Mouse (Mus musculus): ENCODE measurements at regions not wholly inside any gene's neighbourhood (a gene's known extent, or its start where the extent isn't known, plus 50 kb on each side); places are given as distances from the start of the nearest gene placed in this dataset.

GRCm38 (mm10) chr4:131508154-131508553, 329.9 kb downstream of the Ptpru start:
- DNase-seq = no peak

GRCm38 (mm10) chr4:131511586-131511985, 326.5 kb downstream of the Ptpru start:
- DNase-seq = no peak

DNA sequence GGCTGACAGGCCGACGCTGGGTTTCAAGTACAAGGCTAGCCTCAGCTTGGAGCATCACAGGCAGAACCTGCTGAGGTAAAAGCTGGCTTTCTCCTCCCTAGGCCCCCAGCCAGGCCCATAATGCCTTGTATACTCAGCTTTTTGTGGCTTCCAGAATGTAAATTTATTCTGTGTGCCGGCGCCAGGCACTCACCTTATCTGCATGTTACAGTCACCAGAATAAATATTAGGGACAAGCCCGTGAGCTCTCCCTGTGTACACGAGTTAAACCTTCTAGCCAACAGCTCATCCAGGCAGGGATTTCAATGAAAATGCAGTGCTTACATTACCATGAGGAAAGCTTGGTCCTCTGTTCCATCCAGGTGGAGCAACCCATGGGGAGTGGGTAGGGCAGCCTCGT, 325.3 kb downstream of the Ptpru start:
- no peak for DNase-seq

- no peak for DNase-seq
Measured at GRCm38 (mm10) chr4:131520636-131521306, 317.3 kb downstream of the Ptpru start.

DNA sequence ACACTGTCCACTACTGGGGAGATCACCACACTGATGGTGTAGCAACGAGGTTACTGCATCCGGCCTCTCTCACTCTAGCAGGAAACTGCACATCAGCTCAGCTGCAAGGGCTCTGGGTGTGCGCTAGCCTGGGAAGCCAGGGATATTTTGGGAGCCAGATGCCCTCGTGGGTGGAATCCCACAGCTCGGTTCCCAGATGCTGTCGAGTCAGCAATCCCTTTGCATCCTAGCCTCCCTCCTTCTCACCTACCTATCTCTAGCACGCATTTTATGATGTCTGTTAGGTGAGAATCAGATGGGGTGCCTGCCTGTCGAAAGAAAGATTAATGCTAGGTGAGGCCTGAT, 316.8 kb downstream of the Ptpru start:
- DNase-seq = no peak

DNA sequence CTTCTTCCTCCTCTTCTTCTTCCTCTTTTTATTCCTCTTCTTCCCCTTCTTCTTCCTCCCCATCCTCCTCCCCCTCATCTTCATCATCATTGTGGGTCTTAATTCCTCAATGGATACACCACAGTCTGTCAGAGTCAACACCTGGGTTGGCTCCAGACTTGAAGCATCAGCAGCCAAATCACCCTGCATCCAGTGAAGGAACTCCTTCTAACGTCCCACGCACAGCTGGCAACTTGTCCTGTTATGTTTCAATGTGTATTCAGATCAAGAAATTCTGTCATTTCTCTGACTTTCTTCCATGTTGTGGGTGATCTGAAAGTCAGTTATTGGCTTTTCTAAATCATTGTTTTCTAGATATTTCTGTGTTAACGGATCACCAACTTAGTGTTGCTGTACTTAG, 312.9 kb downstream of the Ptpru start:
- DNase-seq = no peak

- no peak for DNase-seq
Measured at GRCm38 (mm10) chr4:131530491-131530890, 307.6 kb downstream of the Ptpru start.

DNA sequence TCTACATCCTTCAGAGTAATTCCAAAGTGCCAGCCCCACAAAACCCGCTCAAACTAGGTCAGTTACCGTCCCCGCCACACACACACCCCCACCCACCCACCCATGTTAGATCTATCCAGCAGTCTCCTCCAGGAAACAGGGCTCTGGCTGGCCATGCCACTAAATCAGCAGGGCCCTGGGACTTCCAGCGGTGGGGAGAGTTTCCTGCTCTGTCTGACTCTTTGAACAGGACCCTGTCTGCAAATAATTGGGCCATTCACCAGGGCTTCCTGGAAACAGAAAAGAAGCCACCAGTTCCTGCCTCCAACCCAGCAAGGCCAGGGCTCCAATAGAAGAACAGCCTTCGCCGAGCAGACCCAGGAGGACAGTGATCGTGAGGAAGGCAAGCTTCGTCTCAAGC, 307.1 kb downstream of the Ptpru start:
- no peak for DNase-seq

DNA sequence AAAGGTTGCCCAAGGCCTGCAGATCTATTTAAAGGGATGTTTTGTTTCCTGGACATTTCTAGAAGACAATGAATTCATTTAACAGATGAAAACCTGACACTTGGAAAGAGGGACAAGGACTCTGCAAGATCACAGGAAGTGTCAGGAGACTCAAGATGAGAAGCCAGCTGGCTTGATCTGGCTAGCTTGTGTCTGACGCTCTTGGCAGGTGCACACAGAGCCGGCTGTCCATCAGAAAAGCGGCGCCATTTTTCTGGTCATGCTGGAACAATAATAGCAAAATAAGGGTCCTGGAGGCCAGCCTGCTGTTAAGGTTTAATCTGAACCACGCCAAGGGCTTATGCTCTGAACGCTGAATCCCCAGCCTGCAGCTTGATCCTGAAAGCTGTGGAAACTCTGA, 303.3 kb downstream of the Ptpru start:
- no peak for DNase-seq

DNA sequence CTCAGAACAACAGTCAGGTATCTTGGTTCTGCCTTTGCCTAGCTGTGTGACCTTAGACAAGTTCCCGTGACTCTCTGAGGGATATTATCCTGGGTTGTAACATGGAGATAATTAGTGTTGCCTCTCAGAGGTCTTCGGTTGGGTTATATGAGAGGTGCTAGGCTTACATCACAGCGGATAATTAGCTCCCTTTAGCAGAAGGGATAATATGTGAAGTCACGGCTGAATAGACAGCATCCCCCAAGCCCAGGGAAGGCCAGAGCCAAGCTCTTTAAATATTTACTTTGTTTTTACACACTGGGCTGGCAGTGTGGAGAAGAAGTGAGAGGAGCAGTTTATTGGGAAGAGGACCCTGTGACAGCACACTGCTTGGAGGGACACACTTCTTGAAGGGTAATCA, 299.9 kb downstream of the Ptpru start:
- DNase-seq = no peak

GRCm38 (mm10) chr4:131546422-131547200, 291.5 kb downstream of the Ptpru start:
- DNase-seq = no peak

DNA sequence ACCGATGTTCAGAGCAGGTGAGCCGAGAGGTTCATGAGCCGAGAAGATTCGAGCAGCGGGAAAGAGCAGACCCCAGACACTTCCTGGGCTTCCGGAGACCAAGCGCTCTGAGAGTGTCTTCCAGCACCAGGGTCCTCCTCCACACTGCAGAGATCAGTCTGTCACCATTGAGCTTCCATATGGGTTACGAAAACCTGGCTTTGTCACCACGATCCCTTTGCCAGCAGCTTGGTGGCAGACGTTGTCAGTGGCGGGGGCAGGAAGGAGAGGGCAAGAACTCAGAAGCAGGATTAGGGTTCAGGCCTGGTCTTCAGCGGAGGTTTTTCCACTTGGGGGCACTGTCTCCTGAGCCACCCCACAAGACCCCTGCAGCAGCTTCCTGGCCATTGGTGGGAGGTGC, 288.5 kb downstream of the Ptpru start:
- no peak for DNase-seq

DNA sequence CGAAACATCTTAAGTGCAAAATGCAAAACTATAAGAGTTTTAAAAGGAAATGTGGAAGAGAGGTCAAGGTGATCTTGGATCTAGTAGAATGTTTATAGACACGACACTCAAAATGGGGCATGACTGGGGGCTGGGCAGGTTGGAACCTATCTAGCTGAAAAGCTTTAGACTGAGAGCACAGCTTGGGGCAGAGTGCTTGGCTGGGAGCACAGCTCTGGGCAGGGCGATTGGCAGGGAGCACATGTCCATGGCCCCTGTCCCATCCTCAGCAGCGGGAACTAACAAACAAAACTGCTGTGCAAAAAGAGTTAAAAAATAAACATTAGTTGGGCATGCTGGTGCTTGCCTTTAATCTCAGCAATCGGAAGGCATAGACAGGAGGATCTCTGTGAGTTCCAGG, 279.6 kb downstream of the Ptpru start:
- DNase-seq = no peak

- no peak for DNase-seq
Measured at GRCm38 (mm10) chr4:131563851-131564250, 274.2 kb downstream of the Ptpru start.

DNA sequence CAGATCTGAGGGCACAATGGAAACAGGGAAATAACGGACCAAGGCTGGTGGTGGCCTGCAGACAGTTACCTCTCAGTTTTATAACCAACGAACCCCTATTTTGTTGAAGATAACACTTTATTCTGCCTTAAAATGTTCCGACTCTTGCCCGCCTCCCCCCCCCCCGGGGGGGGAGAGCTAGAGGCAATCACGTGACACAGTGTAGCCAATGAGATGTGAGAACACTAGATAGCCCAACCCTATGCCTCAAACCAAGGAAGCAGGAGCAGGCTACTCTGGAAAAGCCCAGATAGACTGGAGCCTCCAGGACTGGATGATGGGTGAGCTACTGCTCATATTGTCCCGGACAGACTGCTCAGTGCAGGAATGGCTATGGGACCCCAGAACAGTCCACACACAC, 272.9 kb downstream of the Ptpru start:
- DNase-seq = no peak

GRCm38 (mm10) chr4:131567241-131567640, 270.8 kb downstream of the Ptpru start:
- no peak for DNase-seq

DNA sequence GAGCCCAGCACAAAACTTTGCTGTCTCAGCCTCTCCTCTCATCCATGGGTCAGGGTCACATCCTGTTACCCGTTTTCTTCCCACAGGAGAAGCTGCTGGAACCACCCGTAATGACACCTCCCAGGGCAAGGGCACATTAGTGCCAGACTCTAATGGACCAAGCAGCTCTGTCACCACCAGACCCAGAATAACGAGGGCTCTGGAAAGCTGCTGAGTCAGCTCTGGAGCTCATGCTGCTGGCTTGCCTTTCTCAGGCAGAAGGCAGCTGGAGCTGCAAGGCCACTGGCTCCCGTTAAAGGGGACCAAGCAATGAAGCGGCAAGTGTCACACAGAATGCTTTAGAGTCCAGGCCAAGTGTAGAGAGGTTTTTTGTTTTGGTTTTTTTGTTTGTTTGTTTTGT, 268.9 kb downstream of the Ptpru start:
- no peak for DNase-seq

DNA sequence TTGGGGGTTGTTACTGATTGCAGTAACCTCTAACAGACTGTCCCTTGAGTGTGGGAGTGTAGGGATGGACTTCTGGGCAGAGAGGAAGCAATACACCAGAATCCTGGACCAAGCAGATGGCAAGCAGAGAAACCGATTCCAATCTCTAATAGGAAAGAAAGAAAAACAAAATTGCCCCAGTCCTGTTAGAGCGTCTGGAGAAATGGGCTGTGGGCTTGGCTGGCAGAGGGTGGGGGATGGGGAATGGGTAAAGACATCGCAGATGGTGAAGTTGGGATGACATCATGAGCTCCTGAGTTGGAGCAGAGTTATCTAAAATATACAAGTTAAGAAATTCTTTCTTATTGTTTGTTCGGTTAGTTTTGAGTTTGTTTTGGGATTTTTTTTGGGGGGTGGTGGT, 260.5 kb downstream of the Ptpru start:
- DNase-seq = no peak

DNA sequence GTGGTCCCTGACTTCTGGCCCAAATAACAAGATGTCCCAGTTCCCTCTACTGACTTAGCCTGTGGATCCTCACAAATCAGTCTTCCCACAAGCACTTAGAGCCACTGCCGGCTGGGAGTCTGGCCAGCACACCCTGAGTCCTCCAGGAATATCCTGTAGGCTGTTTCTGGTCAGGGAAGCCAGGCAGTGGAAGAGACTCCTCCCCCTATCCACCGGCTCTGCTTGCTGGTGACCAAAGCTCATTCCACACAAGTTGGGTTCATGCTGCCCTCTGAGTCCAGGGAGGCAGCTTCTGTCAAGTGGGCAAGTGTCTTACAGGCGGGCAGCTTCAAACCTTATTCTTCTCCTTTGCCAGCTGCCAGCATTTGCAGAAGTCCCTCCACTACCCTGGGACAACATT, 252.1 kb downstream of the Ptpru start:
- no peak for DNase-seq

DNA sequence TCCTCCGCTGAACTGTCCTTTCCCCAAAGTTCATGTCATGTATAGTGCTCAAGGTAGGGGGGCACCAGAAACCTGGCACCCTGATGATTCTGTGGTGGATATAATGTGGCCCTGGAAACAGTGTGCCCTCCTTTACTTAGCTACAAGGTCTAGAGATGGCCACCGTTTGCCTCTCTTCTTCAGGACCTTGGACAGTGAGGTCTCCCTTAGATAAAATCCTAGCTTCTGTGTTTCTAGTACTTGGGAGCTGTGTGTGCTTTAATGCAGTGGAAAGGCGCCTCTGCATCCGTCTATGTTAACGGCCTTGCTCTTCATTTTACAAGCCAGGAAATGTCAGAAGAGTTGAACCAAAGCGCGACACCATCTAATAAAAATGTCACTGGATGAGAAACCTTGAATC, 250.6 kb downstream of the Ptpru start:
- DNase-seq = no peak

- DNase-seq = no peak
Measured at GRCm38 (mm10) chr4:131590136-131590535, 248.0 kb downstream of the Ptpru start.

- DNase-seq = no peak
Measured at GRCm38 (mm10) chr4:131591456-131591855, 246.6 kb downstream of the Ptpru start.

- DNase-seq = no peak
Measured at GRCm38 (mm10) chr4:131597996-131598395, 240.1 kb downstream of the Ptpru start.

DNA sequence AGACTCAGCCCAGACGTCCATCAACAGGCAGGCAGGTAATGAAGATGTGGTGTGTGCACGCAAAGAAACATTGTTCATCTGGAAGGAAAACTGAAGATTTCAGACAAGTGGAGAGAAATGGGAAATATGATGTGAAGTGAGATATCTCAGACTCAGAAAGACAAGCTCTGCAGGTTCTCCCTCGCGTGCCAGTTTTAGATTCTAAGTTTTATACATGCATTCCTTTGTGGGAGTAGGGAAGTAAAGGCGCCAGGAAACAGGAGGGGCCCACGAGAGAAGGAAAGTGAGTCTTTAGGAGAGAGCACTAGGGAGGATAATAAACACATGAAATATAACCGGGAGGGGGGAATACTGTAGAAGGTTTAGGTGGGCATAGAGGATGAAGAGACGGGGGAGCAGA, 223.7 kb downstream of the Ptpru start:
- no peak for DNase-seq

DNA sequence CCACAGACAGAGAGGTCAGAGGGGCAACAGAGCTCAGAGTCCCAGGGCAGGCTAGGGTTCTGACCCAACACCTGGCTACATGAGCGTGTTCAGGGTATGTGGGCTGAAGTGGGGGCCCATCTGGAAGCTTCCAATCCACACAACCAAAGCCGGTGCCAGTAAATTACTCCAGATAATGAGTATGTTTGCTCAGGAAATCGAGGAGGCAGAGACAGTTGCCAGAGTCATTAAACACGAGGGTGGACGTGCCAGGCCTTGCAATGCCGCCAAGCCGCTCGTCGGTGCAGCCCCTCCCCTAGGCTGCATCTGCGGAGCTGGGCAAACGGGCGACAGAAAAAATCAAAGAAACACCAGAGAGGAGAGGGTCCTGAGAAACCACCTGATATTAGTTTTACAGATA, 222.5 kb downstream of the Ptpru start:
- no peak for DNase-seq
